Mouse (Mus musculus) thymus, adult 2 months (tissue): ENCODE results near the gene Abhd12.

Source experiments
- CTCF ChIP-seq: fragments of 200-500 bp; IDR thresholded peaks from 2 replicates; pipeline ENCODE4 v1.5.1; 2012; ENCODE audit warnings: mild to moderate bottlenecking, control low read depth, low read length, moderate library complexity, borderline replicate concordance; ENCODE audit not compliant: control insufficient read depth, poor library complexity, insufficient read depth; ENCODE audit errors: extremely low read depth
- POLR2A ChIP-seq: fragments of 200-500 bp; IDR thresholded peaks from 2 replicates; pipeline ENCODE4 v1.6.1; 2012; ENCODE audit warnings: mild to moderate bottlenecking, low read length, control low read depth, moderate library complexity; ENCODE audit not compliant: control insufficient read depth, poor library complexity, insufficient read depth; ENCODE audit errors: extremely low read depth

DNA sequence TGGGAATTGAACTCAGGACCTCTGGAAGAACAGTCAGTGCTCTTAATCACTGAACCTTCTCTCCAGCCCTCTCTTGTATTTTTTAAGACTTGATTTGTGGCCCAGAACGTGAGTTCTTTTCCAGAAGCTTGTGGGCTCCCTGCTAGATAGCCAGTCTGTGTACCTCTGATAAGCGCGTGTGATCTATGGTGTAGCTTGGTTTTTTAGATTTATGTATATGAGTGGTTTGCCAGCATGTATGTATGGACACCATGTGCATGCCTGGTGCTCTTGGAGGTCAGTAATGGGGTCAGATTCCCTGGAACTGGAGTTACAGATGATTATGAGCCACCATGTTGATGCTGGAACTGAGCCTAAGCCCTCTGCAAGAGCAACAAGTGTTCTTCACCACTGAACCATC lies 16.0 kb upstream of the Abhd12 start:
- no peak for TF ChIP-seq CTCF
- TF ChIP-seq POLR2A = no peak
